Mouse (Mus musculus): ENCODE measurements at regions not wholly inside any gene's neighbourhood (a gene's known extent, or its start where the extent isn't known, plus 50 kb on each side); places are given as distances from the start of the nearest gene placed in this dataset.

DNA sequence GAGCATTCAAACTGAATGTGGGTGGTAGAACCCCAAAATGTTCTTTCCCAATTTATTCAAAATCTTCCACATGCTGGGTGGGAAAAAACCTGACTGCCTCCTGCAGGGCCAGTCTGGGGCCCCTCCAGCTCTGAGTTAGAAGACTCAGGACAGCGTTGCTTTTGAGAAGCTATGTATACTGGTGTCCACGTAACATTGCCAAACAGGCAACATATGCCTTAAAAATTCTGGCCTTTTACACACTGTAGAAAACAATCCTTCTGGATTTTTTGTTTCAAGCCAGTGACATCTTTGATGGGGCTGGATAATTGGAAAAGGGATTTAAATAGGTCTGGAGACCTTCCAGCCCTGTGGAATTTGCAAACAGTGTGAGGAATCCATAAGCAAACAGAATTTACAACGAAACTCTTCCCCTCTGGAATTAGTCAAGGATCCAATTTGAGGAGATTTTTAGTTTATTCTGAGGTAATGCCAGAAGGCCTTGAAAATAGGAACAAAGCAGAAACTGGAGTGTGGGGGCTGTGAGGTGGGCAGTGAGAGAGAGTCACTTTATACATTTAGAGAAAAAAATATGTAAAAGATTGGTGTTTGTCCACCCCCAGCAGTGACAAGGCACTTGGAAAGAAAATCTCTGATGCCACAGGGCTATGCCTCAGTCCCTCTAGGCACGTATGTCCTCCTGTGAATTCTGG lies 108.9 kb upstream of the F13a1 start:
- TF ChIP-seq NANOG (IDR thresholded peaks at IDR 0.05; ENCODE audit: borderline replicate concordance, low read length) (no peak), CTCF (conservative IDR thresholded peaks at IDR 0.05; ENCODE audit: low read length) (no peak), POU5F1 (IDR thresholded peaks at IDR 0.05; ENCODE audit: borderline replicate concordance, low read length) (no peak)
- Histone ChIP-seq H3K27me3 (ENCODE audit: insufficient read depth, low read length) (no peaks in the 10 kb centered on the region), H3K4me1 (replicated peaks; ENCODE audit: low read depth, low read length) (no peaks in the 10 kb centered on the region), H3K4me3 (replicated peaks; ENCODE audit: low read length) (no peak overlapping the region), H3K36me3 (ENCODE audit: insufficient read depth, low read length) (no peaks in the 10 kb centered on the region), H3K9me3 (ENCODE audit: low read length) (no peaks in the 10 kb centered on the region)

GRCm38 (mm10) chr13:37157808-37158207 lies 107.8 kb upstream of the F13a1 start:
- Histone ChIP-seq H3K27me3 (ENCODE audit: insufficient read depth, low read length) (no peaks in the 10 kb centered on the region), H3K9me3 (ENCODE audit: low read length) (no peaks in the 10 kb centered on the region), H3K4me3 (replicated peaks; ENCODE audit: low read length) (no peak overlapping the region), H3K4me1 (replicated peaks; ENCODE audit: low read depth, low read length) (no peaks in the 10 kb centered on the region), H3K36me3 (ENCODE audit: insufficient read depth, low read length) (no peaks in the 10 kb centered on the region)
- TF ChIP-seq NANOG (IDR thresholded peaks at IDR 0.05; ENCODE audit: borderline replicate concordance, low read length) (no peak), CTCF (conservative IDR thresholded peaks at IDR 0.05; ENCODE audit: low read length) (no peak), POU5F1 (IDR thresholded peaks at IDR 0.05; ENCODE audit: borderline replicate concordance, low read length) (no peak)

DNA sequence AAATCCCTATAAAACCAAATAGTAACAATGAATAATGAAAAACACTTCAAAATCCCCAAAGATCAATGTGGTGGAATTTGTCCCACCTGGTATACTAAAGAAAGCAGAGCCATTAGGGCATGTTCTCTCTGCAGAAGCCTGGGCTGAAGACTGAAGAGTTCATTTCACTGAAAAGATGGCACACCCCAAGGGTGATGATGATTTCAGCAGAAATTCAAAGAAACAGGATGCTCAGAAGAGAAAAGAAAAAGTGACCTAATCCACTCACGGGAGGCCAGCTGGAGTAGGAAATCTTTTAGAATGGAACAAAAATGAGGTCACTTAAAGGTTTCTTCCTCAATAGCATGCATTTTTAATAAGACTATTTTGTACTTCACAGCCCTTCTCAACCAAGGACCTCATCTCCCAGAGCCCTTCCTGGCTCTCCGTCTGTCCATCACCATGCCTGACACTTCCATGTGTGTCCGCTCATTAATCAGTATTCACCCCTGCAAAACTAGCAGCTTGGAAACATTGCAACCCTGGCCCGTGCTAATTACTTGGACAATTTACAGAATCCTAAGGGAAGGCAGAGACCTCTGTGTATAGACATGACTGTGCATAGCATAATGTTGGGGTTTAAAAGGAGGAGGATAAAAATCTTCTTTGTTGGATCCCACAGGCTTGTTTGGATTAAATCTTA lies 101.9 kb upstream of the F13a1 start:
- Histone ChIP-seq H3K4me3 (replicated peaks; ENCODE audit: low read length) (no peak overlapping the region), H3K27me3 (ENCODE audit: insufficient read depth, low read length) (no peaks in the 10 kb centered on the region), H3K4me1 (replicated peaks; ENCODE audit: low read depth, low read length) (no peaks in the 10 kb centered on the region), H3K36me3 (ENCODE audit: insufficient read depth, low read length) (no peaks in the 10 kb centered on the region), H3K9me3 (ENCODE audit: low read length) (peaks cover 12% of the 10 kb centered on the region)
- TF ChIP-seq NANOG (IDR thresholded peaks at IDR 0.05; ENCODE audit: borderline replicate concordance, low read length), result no peak
- no peak for TF ChIP-seq CTCF (conservative IDR thresholded peaks at IDR 0.05; ENCODE audit: low read length)

- Histone ChIP-seq H3K36me3 (ENCODE audit: insufficient read depth, low read length) (no peaks in the 10 kb centered on the region), H3K27me3 (ENCODE audit: insufficient read depth, low read length) (no peaks in the 10 kb centered on the region), H3K4me1 (replicated peaks; ENCODE audit: low read depth, low read length) (no peaks in the 10 kb centered on the region), H3K4me3 (replicated peaks; ENCODE audit: low read length) (no peak overlapping the region), H3K9me3 (ENCODE audit: low read length) (peaks cover 23% of the 10 kb centered on the region)
- TF ChIP-seq NANOG (IDR thresholded peaks at IDR 0.05; ENCODE audit: borderline replicate concordance, low read length) (no peak), CTCF (conservative IDR thresholded peaks at IDR 0.05; ENCODE audit: low read length) (no peak), POU5F1 (IDR thresholded peaks at IDR 0.05; ENCODE audit: borderline replicate concordance, low read length) (no peak)
Measured at GRCm38 (mm10) chr13:37149961-37150360, 99.9 kb upstream of the F13a1 start.

GRCm38 (mm10) chr13:37149066-37149781 lies 99.2 kb upstream of the F13a1 start:
- Histone ChIP-seq H3K27me3 (ENCODE audit: insufficient read depth, low read length) (no peaks in the 10 kb centered on the region), H3K4me3 (replicated peaks; ENCODE audit: low read length) (no peak overlapping the region), H3K4me1 (replicated peaks; ENCODE audit: low read depth, low read length) (no peaks in the 10 kb centered on the region), H3K36me3 (ENCODE audit: insufficient read depth, low read length) (no peaks in the 10 kb centered on the region), H3K9me3 (ENCODE audit: low read length) (peaks cover 23% of the 10 kb centered on the region)
- TF ChIP-seq POU5F1 (IDR thresholded peaks at IDR 0.05; ENCODE audit: borderline replicate concordance, low read length) (no peak), CTCF (conservative IDR thresholded peaks at IDR 0.05; ENCODE audit: low read length) (no peak), NANOG (IDR thresholded peaks at IDR 0.05; ENCODE audit: borderline replicate concordance, low read length) (no peak)

DNA sequence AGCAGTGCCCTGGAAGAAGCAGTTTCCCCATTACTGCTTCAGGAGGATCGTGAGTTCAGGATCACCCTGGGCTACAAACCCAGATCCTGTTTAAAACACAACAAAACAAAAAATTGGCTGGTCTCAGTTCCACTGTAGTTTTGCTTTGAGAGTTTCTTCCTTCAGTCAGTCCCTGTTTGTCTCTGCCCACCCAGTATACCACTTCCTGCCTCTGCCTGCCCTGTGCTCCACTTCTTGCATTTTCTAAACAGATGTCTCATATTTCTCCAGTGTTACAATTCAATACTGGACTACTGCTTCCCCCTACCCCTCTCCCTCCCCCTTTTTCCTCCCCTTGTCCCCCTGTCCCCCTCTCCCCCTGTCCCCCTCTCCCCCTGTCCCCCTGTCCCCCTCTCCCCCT lies 98.6 kb upstream of the F13a1 start:
- Histone ChIP-seq H3K36me3 (ENCODE audit: insufficient read depth, low read length) (no peaks in the 10 kb centered on the region), H3K27me3 (ENCODE audit: insufficient read depth, low read length) (no peaks in the 10 kb centered on the region), H3K4me3 (replicated peaks; ENCODE audit: low read length) (no peak overlapping the region), H3K9me3 (ENCODE audit: low read length) (peaks cover 23% of the 10 kb centered on the region), H3K4me1 (replicated peaks; ENCODE audit: low read depth, low read length) (no peaks in the 10 kb centered on the region)
- no peak for TF ChIP-seq CTCF (conservative IDR thresholded peaks at IDR 0.05; ENCODE audit: low read length)

DNA sequence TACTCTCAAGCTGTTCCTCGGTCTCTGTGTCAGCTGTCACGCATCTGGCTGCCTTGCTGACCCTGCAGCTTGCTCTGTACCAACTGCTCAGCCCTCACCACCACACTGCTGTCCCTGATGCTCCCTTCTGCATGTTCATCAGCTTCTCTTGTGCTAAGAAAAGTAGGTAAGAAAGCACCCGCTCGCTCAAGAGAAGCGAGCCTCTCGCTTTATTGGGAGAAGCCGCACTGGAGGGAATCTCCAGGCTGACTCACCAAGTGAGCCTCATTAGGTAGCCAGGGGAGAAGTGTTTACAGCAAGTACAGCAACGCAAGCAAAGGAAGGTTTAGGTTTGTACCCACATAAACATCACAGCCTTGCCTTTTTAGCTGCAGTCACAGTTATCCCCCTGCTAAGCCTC lies 97.7 kb upstream of the F13a1 start:
- no peaks in the 10 kb centered on the region for H3K4me1 ChIP-seq (replicated peaks; ENCODE audit: low read depth, low read length)
- TF ChIP-seq POU5F1 (IDR thresholded peaks at IDR 0.05; ENCODE audit: borderline replicate concordance, low read length) (no peak), CTCF (conservative IDR thresholded peaks at IDR 0.05; ENCODE audit: low read length) (no peak), NANOG (IDR thresholded peaks at IDR 0.05; ENCODE audit: borderline replicate concordance, low read length) (no peak)
- H3K36me3 ChIP-seq (ENCODE audit: insufficient read depth, low read length), result no peaks in the 10 kb centered on the region
- no peak overlapping the region for H3K4me3 ChIP-seq (replicated peaks; ENCODE audit: low read length)
- H3K9me3 ChIP-seq (ENCODE audit: low read length), result peaks cover 23% of the 10 kb centered on the region
- no peaks in the 10 kb centered on the region for H3K27me3 ChIP-seq (ENCODE audit: insufficient read depth, low read length)

DNA sequence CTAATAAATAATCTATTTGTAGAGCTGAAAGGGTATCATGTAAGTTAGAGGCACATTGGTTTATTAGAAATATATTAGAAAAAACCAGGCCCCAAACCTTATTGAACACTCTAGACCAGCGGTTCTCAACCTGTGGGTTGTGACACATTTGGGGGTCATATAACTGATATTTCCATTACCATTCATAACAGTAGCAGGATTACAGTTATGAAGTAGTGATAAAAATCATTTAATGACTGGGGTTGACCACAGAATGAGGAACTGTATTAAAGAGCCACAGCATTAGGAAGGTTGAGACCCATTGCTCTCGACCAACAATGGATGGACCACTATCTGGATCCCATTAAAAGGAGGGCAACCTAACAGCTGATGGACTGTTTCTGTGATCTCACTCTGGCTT lies 92.8 kb upstream of the F13a1 start:
- H3K4me3 ChIP-seq (replicated peaks; ENCODE audit: low read length), result no peak overlapping the region
- peaks cover 20% of the 10 kb centered on the region for H3K9me3 ChIP-seq (ENCODE audit: low read length)
- H3K36me3 ChIP-seq (ENCODE audit: insufficient read depth, low read length), result no peaks in the 10 kb centered on the region
- no peak for TF ChIP-seq NANOG (IDR thresholded peaks at IDR 0.05; ENCODE audit: borderline replicate concordance, low read length)
- no peak for TF ChIP-seq CTCF (conservative IDR thresholded peaks at IDR 0.05; ENCODE audit: low read length)
- TF ChIP-seq POU5F1 (IDR thresholded peaks at IDR 0.05; ENCODE audit: borderline replicate concordance, low read length), result no peak
- H3K27me3 ChIP-seq (ENCODE audit: insufficient read depth, low read length), result no peaks in the 10 kb centered on the region
- no peaks in the 10 kb centered on the region for H3K4me1 ChIP-seq (replicated peaks; ENCODE audit: low read depth, low read length)
